Mouse (Mus musculus): ENCODE measurements around the gene Ypel2. TPM values are rescaled to one million over a fixed set of nuclear protein-coding genes. Genes with fewer than 3 reads are reported as not detected.
A peak's percentile ranks its signal among the peaks of the same experiment; 100 is the strongest.

Gene Ypel2
- polyA plus RNA-seq, 1 experiment from 2014 or later = 9.5 TPM

GRCm38 (mm10) chr11:86962362-86962761, 31.1 kb downstream of the Ypel2 start:
- no peak for DNase-seq (ENCODE audit: low spot score)

- DNase-seq (ENCODE audit: low spot score) = no peak
These were observed 31.8 kb downstream of the Ypel2 start for GRCm38 (mm10) chr11:86961510-86962303.

- no peak for DNase-seq (ENCODE audit: low spot score)
These were observed 33.2 kb downstream of the Ypel2 start for GRCm38 (mm10) chr11:86960331-86960730.

- peak; percentile 61 for DNase-seq (ENCODE audit: low spot score)
These were observed 34.5 kb downstream of the Ypel2 start for GRCm38 (mm10) chr11:86958721-86959675.

- DNase-seq (ENCODE audit: low spot score) = no peak
These were observed 35.3 kb downstream of the Ypel2 start for GRCm38 (mm10) chr11:86958182-86958581.

GRCm38 (mm10) chr11:86956363-86956762, 37.1 kb downstream of the Ypel2 start:
- peak; percentile 32 for DNase-seq (ENCODE audit: low spot score)

GRCm38 (mm10) chr11:86954616-86955270, 38.8 kb downstream of the Ypel2 start:
- no peak for DNase-seq (ENCODE audit: low spot score)

GRCm38 (mm10) chr11:86953096-86953495, 40.4 kb downstream of the Ypel2 start:
- DNase-seq (ENCODE audit: low spot score) = no peak

GRCm38 (mm10) chr11:86952659-86953058, 40.8 kb downstream of the Ypel2 start:
- no peak for DNase-seq (ENCODE audit: low spot score)

GRCm38 (mm10) chr11:86951672-86952071, 41.8 kb downstream of the Ypel2 start:
- no peak for DNase-seq (ENCODE audit: low spot score)

- no peak for DNase-seq (ENCODE audit: low spot score)
These were observed 43.0 kb downstream of the Ypel2 start for GRCm38 (mm10) chr11:86950491-86950890.

- DNase-seq (ENCODE audit: low spot score) = no peak
These were observed 43.5 kb downstream of the Ypel2 start for GRCm38 (mm10) chr11:86949951-86950441.

GRCm38 (mm10) chr11:86946644-86947195, 46.8 kb downstream of the Ypel2 start:
- no peak for DNase-seq (ENCODE audit: low spot score)

- no peak for DNase-seq (ENCODE audit: low spot score)
These were observed 47.6 kb downstream of the Ypel2 start for GRCm38 (mm10) chr11:86945933-86946332.

- DNase-seq (ENCODE audit: low spot score) = no peak
These were observed 48.4 kb downstream of the Ypel2 start for GRCm38 (mm10) chr11:86945058-86945457.

GRCm38 (mm10) chr11:86944539-86944938, 49.0 kb downstream of the Ypel2 start:
- no peak for DNase-seq (ENCODE audit: low spot score)

GRCm38 (mm10) chr11:86941904-86942303, 51.6 kb downstream of the Ypel2 start:
- DNase-seq (ENCODE audit: low spot score) = no peak

- DNase-seq (ENCODE audit: low spot score) = no peak
These were observed 54.0 kb downstream of the Ypel2 start for GRCm38 (mm10) chr11:86939503-86939902.

GRCm38 (mm10) chr11:86938551-86938950, 55.0 kb downstream of the Ypel2 start:
- DNase-seq (ENCODE audit: low spot score) = no peak

GRCm38 (mm10) chr11:86938108-86938507, 55.4 kb downstream of the Ypel2 start:
- DNase-seq (ENCODE audit: low spot score) = no peak

- no peak for DNase-seq (ENCODE audit: low spot score)
These were observed 56.6 kb downstream of the Ypel2 start for GRCm38 (mm10) chr11:86936938-86937337.

Measured in thymus, postnatal 0 days (tissue).